Mouse (Mus musculus): Measurements from ENCODE around the gene Zswim7. TPM values are rescaled to one million over a fixed set of nuclear protein-coding genes. Genes with fewer than 3 reads are reported as not detected.
A peak's percentile ranks its signal among the peaks of the same experiment; 100 is the strongest.

Zswim7 gene
- total RNA-seq, 2 experiments from 2014 or later: 7.4 to 9.3 TPM

- no peak for ATAC-seq (replicated peaks; ENCODE audit: poor library complexity)
Observed at GRCm38 (mm10) chr11:62259214-62259613, 22.0 kb downstream of the Zswim7 start.

GRCm38 (mm10) chr11:62253380-62253779 is 27.8 kb downstream of the Zswim7 start:
- no peak for ATAC-seq (replicated peaks; ENCODE audit: poor library complexity)

GRCm38 (mm10) chr11:62251047-62251446 is 30.1 kb downstream of the Zswim7 start:
- ATAC-seq (replicated peaks; ENCODE audit: poor library complexity): peak; percentile 64

- ATAC-seq (replicated peaks; ENCODE audit: poor library complexity): no peak
Observed at GRCm38 (mm10) chr11:62249266-62250037, 31.7 kb downstream of the Zswim7 start.

GRCm38 (mm10) chr11:62248401-62249244 is 32.6 kb downstream of the Zswim7 start, which contains the start of gene Adora2b:
Gene Adora2b, plus strand, starts transcription at chr11:62248984.
- ATAC-seq (replicated peaks; ENCODE audit: poor library complexity): peak; percentile 45

GRCm38 (mm10) chr11:62247759-62248400 is 33.3 kb downstream of the Zswim7 start:
- no peak for ATAC-seq (replicated peaks; ENCODE audit: poor library complexity)

- ATAC-seq (replicated peaks; ENCODE audit: poor library complexity): no peak
Observed at GRCm38 (mm10) chr11:62244471-62244870, 36.7 kb downstream of the Zswim7 start.

GRCm38 (mm10) chr11:62243871-62244270 is 37.3 kb downstream of the Zswim7 start:
- ATAC-seq (replicated peaks; ENCODE audit: poor library complexity): no peak

GRCm38 (mm10) chr11:62240631-62241261 is 40.4 kb downstream of the Zswim7 start:
- ATAC-seq (replicated peaks; ENCODE audit: poor library complexity): peak; percentile 50

GRCm38 (mm10) chr11:62224797-62225196 is 56.4 kb downstream of the Zswim7 start:
- ATAC-seq (replicated peaks; ENCODE audit: poor library complexity): no peak

- ATAC-seq (replicated peaks; ENCODE audit: poor library complexity): peak; percentile 93
Observed at GRCm38 (mm10) chr11:62223962-62224361, 57.2 kb downstream of the Zswim7 start.

- peak; percentile 28 for ATAC-seq (replicated peaks; ENCODE audit: poor library complexity)
Observed at GRCm38 (mm10) chr11:62223416-62223815, 57.8 kb downstream of the Zswim7 start.

GRCm38 (mm10) chr11:62220756-62221510 is 60.2 kb downstream of the Zswim7 start:
- ATAC-seq (replicated peaks; ENCODE audit: poor library complexity): no peak; the same call in 1 of the 2 replicates

GRCm38 (mm10) chr11:62217751-62218150 is 63.4 kb downstream of the Zswim7 start:
- ATAC-seq (replicated peaks; ENCODE audit: poor library complexity): no peak

Other genes starting within 250 kb of the Zswim7 start
- 0.42 and 1.1 TPM in 2 replicates for gene Adora2b, start 32.4 kb downstream of the Zswim7 start, total RNA-seq (2015)
- gene Adora2b, start 32.4 kb downstream of the Zswim7 start, total RNA-seq (2017): 0.27 and 0.50 TPM in 2 replicates
- 7.1 and 8.5 TPM in 2 replicates for gene Ttc19, start 98 bp upstream of the Zswim7 start, total RNA-seq (2015)
- gene Ttc19, start 98 bp upstream of the Zswim7 start, total RNA-seq (2017): 12.2 and 14.0 TPM in 2 replicates
- 6.5 and 9.2 TPM in 2 replicates for gene Pigl, start 177.1 kb upstream of the Zswim7 start, total RNA-seq (2015)
- gene Pigl, start 177.1 kb upstream of the Zswim7 start, total RNA-seq (2017): 2.0 and 2.4 TPM in 2 replicates
- gene Ncor1, start 177.2 kb upstream of the Zswim7 start, total RNA-seq (2015): 354 and 377 TPM in 2 replicates
- gene Ncor1, start 177.2 kb upstream of the Zswim7 start, total RNA-seq (2017): 211 and 287 TPM in 2 replicates

Measured in megakaryocyte progenitor cell, adult 5-6 weeks (primary cell).